Mouse (Mus musculus) thymus, postnatal 14 days (tissue): ENCODE measurements at regions not wholly inside any gene's neighbourhood (a gene's known extent, or its start where the extent isn't known, plus 50 kb on each side); places are given as distances from the start of the nearest gene placed in this dataset.
"Not testable (repeated sequence)": the region's sequence is repeated elsewhere in the genome, so short reads cannot be mapped to it uniquely, and the experiment has no call there.

Experiments
- DNase-seq: peaks from one replicate; pipeline ENCODE4 v3.0.0; 2021

DNA sequence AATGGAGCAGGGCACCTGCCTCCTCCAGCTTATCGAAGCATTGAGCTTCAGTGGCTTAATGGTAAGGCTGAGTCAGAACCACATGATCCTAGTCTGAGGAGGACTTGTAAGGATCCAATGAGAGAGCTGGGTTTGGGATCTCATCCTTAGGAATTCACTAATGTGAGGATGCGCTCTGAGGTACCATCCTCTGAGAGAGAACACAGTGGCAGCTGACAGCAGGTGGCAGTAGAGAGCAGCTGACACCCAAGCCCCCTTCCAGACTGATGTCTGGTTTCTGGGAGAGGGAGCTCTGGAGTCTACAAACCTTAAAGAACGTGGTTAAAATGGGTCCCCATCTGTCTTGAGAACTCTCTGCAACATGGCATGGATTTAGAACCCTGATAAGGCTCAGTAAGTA, 137.8 kb downstream of the B3glct start:
- peak; percentile 54 for DNase-seq

DNA sequence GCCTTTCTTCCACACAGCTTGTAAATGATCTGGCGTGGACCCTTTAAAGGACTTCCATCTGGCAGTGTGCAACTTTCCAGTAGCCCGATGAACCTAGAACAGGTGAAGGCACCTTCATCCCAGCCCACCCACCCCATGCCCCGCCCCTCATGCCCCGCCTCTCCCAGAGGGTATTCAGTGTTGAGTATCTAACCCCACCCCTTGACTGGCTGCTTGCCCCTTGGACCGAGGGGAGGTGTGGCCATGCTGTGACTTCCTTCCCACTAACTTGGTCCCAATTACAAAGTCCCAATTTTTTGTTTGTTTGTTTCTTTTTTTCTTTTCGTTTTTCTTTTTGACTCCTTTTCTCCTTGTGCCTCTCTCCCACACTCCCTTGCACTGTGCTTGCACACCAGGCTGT, 140.8 kb downstream of the B3glct start:
- no peak for DNase-seq

GRCm38 (mm10) chr5:149823821-149824220, 145.8 kb downstream of the B3glct start:
- no peak for DNase-seq

- DNase-seq: peak; percentile 25
Measured at GRCm38 (mm10) chr5:149827599-149827998, 149.6 kb downstream of the B3glct start.

DNA sequence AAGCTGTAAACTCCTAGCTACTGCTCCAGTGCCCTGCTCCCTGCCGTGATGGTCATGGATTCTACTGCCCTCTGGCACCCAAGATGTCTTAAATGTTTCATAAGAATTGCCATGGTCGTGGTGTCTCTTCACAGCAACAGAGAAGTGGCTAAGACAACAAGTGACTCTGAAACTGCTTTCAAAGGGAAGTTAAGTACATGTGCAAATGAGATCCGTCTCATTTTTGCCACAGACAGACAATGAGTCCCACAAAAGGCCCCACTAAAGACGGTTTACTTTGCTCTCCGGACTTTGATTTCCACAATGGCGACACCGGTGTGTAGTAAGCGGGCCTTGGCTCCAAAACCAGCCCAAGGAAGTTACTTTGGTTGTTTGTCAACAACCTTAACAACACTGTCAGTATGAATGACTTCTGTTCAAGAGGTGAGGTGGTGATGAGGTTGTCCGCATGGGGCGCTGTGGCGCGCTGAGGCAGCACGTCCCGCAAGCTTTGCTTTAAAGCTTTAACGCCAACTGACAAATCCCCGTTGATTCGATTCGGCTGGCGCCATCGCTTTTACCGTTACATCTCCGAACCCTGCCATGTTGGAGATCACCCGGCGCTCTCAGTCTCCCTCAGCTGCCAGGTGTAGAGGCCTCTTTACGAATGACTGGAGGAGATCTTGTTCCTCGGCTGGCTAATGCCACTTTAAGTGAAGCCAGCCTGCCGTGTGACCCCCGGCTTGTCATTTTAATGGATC, 153.3 kb downstream of the B3glct start:
- DNase-seq: peak; percentile 78

DNA sequence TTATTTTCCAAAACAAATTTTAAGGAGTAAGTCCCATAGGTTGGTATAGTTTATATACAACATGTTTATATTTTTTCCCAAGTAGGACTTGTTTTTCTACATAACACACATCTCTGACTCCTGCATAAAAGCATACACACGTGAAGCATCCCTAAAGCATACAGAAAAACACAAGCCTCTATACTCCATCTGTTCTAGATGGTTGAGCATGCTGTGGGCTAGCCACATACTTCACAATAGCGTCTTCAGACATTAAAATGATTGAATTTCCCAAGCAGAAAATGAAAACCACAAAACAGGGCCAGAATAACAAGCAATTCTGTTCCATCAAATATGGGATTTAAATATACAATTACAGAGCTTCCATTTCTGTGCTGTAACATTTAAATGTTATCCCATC, 159.3 kb downstream of the B3glct start:
- DNase-seq: no peak

DNA sequence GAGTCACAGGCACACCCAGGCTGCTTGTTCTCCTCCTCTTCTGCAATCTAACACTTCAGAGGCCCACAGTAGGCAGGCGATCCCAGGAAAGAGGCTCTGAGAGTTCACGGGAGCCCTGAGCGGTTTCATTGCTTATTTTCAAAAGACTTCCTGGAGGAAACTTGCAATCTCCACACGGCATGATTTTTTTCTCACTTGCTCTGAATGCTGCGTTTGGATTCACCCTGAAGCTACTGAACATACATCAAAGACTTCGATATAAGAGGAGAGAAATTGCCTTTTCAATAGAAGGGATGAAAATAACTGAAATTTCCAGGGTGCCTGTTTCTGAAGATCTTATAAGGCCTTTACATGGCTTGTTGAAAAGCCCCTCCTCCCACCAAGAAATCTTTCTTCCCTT, 164.5 kb downstream of the B3glct start:
- no peak for DNase-seq

DNA sequence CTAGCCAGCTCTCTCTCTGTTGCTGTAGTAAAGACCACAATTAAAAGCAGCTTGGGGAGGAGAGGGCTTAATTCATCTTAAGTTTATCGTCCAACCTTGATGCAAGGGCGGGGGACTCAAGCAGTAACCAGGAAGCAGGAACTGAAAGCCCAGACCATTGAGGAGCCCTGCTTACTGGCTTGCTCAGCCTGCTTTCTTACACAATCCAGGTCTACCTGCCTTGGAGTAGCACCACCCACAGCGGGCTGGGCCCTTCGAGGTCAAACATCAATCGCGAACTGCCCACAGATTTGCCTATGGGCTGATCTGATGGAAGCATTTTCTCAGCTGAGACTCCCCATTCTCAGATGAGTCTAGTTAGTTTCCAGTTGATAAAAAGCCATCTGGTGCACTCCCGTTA, 165.3 kb downstream of the B3glct start:
- no peak for DNase-seq

DNA sequence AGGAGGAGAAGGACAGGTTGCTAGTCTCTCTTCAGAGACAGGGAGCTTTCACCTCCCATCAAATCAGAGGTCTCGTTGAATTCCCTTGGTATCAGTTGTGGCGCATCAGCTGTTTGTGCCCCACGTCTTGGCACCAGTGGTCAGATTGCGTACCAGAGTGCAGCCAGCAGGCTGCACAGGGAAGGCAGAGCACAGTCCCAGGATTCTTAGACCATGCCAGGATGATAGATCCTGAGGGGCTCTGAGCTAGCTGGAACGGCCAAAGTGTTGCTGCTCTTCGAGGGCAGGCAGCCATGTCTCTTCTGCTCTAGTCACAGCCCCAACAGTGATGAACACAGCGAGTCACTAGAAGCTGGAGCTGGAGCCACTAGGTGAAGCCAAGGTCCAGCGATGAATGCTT, 167.2 kb downstream of the B3glct start:
- no peak for DNase-seq

GRCm38 (mm10) chr5:149848465-149848864, 170.0 kb upstream of the Rxfp2 start:
- no peak for DNase-seq

DNA sequence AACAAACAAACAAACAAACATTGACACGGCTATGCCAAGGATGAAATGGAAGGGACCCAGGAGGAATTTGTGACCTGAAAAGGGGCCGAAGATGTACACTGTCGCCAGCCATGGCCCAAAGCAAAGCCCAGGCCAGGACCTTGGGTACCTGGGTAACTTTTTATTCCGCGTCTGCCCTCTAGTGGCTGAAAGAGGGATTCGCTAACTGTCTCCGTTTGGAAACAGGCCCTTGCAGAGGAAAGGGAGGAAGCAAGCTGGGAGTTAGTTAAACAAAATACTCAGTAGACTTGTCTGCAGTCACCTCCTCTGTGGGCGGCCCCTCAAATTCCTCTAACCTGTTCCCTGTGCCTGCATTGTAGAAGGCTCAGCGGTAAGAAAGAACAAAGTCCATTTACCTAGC, 167.5 kb upstream of the Rxfp2 start:
- DNase-seq: peak; percentile 64

DNA sequence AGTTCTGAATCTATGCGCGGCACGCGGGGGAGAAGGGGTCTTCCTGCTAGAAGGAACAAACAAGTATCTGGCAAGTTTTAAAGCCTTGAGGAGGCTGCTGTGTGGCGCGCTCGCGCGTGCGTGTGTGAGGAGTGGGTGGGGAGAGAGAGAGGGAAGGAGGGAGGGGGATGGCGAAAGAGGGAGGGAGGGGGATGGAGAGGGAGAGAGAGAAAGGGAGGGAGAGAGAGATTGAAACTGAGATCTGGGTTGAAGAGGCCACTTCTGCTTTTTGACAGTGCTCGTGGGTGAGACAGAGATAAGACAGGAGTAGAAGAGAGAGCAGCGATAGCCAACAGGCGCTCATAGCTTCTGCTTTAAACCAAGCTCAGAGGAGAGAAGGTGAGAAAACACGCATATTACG, 166.0 kb upstream of the Rxfp2 start:
- DNase-seq: peak; percentile 20

- no peak for DNase-seq
Measured at GRCm38 (mm10) chr5:149856101-149856500, 162.4 kb upstream of the Rxfp2 start.

DNA sequence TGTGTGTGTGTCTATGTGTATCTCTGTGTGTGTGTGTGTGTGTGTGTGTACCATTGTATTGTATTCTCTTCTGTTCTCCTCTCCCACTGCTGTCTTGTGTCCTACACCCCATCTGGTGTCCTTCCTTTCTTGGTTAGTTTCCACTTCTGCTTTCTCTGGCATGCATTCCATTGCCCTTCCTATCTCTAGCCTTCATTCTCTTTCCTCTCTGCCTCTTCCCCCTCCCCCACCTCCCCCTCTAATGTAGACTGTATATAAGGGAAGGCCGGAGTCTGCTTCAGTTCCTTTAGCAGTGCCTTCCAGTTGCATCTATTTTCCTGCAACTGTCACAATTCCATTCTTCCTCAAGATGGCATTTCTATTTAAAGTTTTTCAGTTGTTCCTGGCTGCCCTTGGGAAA, 161.5 kb upstream of the Rxfp2 start:
- DNase-seq: no peak

DNA sequence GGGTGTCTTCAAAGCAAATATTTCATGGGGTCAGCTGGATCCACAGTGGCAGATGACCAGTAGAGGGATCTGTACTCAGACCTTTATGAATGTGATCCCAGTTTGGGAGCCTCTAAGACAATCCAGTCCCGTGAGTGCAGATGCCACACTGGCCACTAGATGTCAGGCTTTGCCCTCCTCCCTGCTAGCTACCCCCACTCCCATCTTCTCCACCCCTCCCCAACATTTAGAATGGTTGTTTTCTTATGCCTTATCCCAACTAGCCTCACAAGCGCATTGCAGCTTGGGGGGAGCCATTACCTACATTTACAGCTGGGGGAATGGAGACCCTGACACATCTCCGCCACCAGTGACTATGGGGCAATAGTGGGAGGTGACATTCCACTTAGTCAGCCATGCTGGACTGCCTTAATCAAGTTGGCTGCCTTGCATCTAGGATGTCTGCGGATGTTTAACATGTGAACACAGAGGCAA, 156.9 kb upstream of the Rxfp2 start:
- DNase-seq: peak; percentile 48

DNA sequence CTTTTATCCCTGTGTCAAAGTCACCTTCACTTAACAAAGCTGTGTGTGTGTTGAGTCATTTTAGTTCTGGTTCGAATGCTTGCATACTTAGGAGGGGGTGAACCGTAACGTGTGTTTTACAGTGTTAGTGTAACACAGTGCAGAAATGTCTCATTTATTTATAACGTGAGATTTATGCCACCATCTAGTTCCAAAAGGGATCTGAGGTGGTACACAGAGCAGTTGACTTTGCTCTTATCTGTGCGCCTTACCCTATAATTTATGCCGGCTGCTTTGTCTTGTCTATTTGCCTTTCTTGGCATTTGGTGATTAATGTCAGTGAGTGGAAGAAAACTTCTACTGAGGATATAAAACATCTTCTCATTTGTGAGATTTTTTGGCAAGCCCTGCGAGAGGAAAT, 150.5 kb upstream of the Rxfp2 start:
- DNase-seq: no peak

DNA sequence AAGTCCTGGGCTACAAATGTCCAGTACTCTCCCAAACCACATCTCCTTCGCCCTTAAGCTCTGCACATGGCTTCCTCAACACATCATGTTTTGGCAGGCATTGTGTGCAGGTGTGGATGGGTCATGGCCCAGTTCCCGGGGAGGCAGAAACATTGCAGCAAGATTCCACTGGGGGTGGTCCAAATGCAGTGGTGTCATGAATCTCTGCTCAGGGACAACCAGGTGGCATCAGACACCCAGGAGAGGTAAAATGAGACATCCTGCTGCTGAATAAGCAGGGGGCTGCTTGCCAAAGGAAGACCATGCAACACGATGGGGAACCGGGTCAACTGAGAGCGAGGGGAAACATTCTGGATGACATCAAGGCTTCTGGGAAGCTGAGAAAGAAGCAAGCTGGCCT, 149.0 kb upstream of the Rxfp2 start:
- no peak for DNase-seq

DNA sequence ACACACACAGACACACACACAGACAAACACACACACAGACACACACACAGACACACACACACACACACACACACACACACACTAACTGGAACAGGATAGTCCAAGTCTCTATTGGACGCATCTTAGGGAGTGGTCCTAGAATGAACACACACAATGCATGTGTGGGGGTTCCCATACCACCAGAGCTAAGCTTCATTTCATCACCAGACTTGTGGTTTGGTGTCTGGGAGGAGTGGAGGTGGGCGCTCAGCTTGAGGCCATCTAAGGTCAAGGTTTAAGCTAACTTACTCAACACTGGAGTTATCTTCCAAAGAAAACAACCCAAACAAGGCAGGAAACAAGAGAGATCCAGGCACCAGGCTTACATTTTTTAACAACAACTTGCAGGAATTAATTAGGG, 147.9 kb upstream of the Rxfp2 start:
- DNase-seq: no peak

DNA sequence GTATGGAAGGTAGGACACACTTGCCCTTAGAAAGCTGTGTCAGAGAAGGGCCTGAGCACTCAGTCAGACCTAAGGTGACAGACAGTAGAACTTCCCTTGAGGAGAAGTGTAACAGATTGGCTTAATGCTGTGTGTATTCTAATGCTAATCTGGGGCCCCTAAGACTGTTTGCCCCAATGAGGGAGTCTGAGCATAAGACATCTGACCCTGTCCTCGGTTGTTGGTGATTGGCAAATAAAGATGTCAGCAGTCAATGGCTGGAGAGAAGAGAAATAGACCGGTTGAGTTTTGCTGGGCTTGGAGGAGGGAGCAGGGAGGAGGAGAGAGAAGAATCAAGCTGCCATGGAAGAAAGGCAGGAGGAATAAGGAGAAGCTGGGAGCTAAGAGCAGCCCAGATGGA, 147.0 kb upstream of the Rxfp2 start:
- DNase-seq: no peak

- no peak for DNase-seq
Measured at GRCm38 (mm10) chr5:149873482-149874002, 144.9 kb upstream of the Rxfp2 start.

GRCm38 (mm10) chr5:149874342-149874741, 144.1 kb upstream of the Rxfp2 start:
- DNase-seq: no peak

- not testable (repeated sequence) for DNase-seq
Measured at GRCm38 (mm10) chr5:149892453-149892852, 126.0 kb upstream of the Rxfp2 start.

DNA sequence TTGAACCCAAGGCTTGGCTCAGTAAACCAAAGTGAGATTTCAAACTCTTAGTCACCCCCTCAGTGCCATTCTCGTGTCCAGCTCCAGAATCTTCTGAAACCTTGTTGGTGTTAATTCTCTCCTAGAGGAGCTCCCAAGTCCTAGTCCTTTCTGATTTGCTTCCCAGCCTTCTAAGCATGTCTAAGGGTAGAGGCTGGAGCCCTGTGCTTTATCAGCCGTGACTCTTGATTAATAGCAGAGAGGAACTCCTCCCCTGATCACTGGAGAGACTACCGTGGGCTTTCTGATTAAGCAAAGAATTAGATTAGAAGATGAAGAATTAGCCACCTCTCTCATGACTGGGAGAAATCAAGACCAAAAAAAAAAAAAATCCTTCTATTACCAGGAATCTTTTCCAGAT, 111.5 kb upstream of the Rxfp2 start:
- no peak for DNase-seq

GRCm38 (mm10) chr5:149908376-149909078, 109.9 kb upstream of the Rxfp2 start:
- DNase-seq: no peak
